Mouse (Mus musculus) CH12.LX (cell line): ENCODE results near the gene Helz. TPM values are rescaled to one million over a fixed set of nuclear protein-coding genes. Genes with fewer than 3 reads are reported as not detected.

ENCODE experiments used
- DNase-seq: peaks from one replicate; pipeline ENCODE4 v3.0.0-alpha.2; 2013; ENCODE audit errors: extremely low read depth
- H3K27ac ChIP-seq: 2 replicates; pipeline ENCODE4 v1.5.1; 2012; ENCODE audit warnings: low read depth, mild to moderate bottlenecking, control low read depth, moderate library complexity; ENCODE audit not compliant: insufficient read depth
- H3K27me3 ChIP-seq: replicated peaks from 2 replicates; pipeline ENCODE3; 2012; ENCODE audit warnings: inconsistent platforms
- H3K36me3 ChIP-seq, 2 experiments: replicated peaks in 1 of 2; 2 replicates each; pipeline versions ENCODE3 to v1.6.1; 2012; ENCODE audit warnings: inconsistent platforms in 1 of 2, low read length in 1 of 2, mild to moderate bottlenecking in 1 of 2, mixed read lengths in 1 of 2, moderate library complexity in 1 of 2; ENCODE audit not compliant: control insufficient read depth in 1 of 2, insufficient read depth in 1 of 2
- H3K4me1 ChIP-seq, 2 experiments: 2 replicates each; pipeline ENCODE4 v1.6.1; 2012; ENCODE audit warnings: inconsistent platforms in 1 of 2, moderate library complexity in 1 of 2; ENCODE audit not compliant: insufficient read depth in 2 of 2, control insufficient read depth in 1 of 2
- H3K4me2 ChIP-seq: 2 replicates; pipeline ENCODE4 v1.6.1; 2012; ENCODE audit warnings: low read depth, mild to moderate bottlenecking, control low read depth; ENCODE audit not compliant: poor library complexity, insufficient read depth, severe bottlenecking
- H3K4me3 ChIP-seq, 3 experiments: fragments of 150-350 bp in 1 of 3; sonication (generic) in 1 of 3; replicated peaks in 1 of 3; 2 replicates each; pipeline versions ENCODE3 to v1.5.1; 2011 to 2012; ENCODE audit warnings: low read depth in 2 of 3, low read length in 2 of 3, mild to moderate bottlenecking in 2 of 3, moderate library complexity in 2 of 3, control low read depth in 1 of 3, improper control_type of control experiment in 1 of 3, inconsistent platforms in 1 of 3, mixed read lengths in 1 of 3; ENCODE audit not compliant: poor library complexity in 1 of 3
- H3K79me2 ChIP-seq: replicated peaks from 2 replicates; pipeline ENCODE4 v1.6.1; 2012; ENCODE audit warnings: mild to moderate bottlenecking, moderate library complexity; ENCODE audit not compliant: control insufficient read depth, poor library complexity, insufficient read depth, severe bottlenecking; ENCODE audit errors: extremely low read depth
- H3K9ac ChIP-seq: 2 replicates; pipeline ENCODE4 v1.6.1; 2012; ENCODE audit warnings: low read depth, mild to moderate bottlenecking, control low read depth, moderate library complexity; ENCODE audit not compliant: insufficient read depth
- H3K9me3 ChIP-seq: replicated peaks from 2 replicates; pipeline ENCODE3; 2012; ENCODE audit warnings: low read length, inconsistent platforms, mixed read lengths
- E2F4 ChIP-seq: IDR thresholded peaks from 2 replicates; pipeline ENCODE4 v1.6.1; 2011; ENCODE audit warnings: low read depth, low read length, improper control_type of control experiment; ENCODE audit not compliant: insufficient replicate concordance
- ELF1 ChIP-seq: IDR thresholded peaks from 2 replicates; pipeline ENCODE4 v1.6.1; 2014; ENCODE audit warnings: low read depth, mild to moderate bottlenecking, inconsistent platforms, low read length, improper control_type of control experiment
- EP300 ChIP-seq: IDR thresholded peaks from 2 replicates; pipeline ENCODE4 v1.6.1; 2011; ENCODE audit warnings: low read length, improper control_type of control experiment
- GABPA ChIP-seq: IDR thresholded peaks from 2 replicates; pipeline ENCODE4 v1.6.1; 2012; ENCODE audit warnings: low read depth, low read length, improper control_type of control experiment, inconsistent platforms; ENCODE audit not compliant: insufficient replicate concordance
- IRF4 ChIP-seq: IDR thresholded peaks from 2 replicates; pipeline ENCODE4 v1.6.1; 2014; ENCODE audit warnings: low read depth, mild to moderate bottlenecking, inconsistent platforms, low read length, improper control_type of control experiment
- JUN ChIP-seq: IDR thresholded peaks from 2 replicates; pipeline ENCODE4 v1.6.1; 2011; ENCODE audit warnings: low read depth, mild to moderate bottlenecking, low read length, improper control_type of control experiment, moderate library complexity; ENCODE audit not compliant: insufficient read depth
- MAFK ChIP-seq: IDR thresholded peaks from 2 replicates; pipeline ENCODE4 v1.6.1; 2011; ENCODE audit warnings: low read length, improper control_type of control experiment; ENCODE audit not compliant: insufficient replicate concordance
- MAZ ChIP-seq: IDR thresholded peaks from 2 replicates; pipeline ENCODE4 v1.6.1; 2012; ENCODE audit warnings: low read depth, mild to moderate bottlenecking, inconsistent platforms, low read length, improper control_type of control experiment, moderate library complexity
- MEF2A ChIP-seq: IDR thresholded peaks from 2 replicates; pipeline ENCODE4 v1.6.1; 2014; ENCODE audit warnings: low read depth, mild to moderate bottlenecking, inconsistent platforms, low read length, improper control_type of control experiment, borderline replicate concordance
- MYC ChIP-seq: IDR thresholded peaks from 2 replicates; pipeline ENCODE4 v1.6.1; 2011; ENCODE audit warnings: low read depth, mild to moderate bottlenecking, improper control_type of control experiment, low read length
- NELFE ChIP-seq: IDR thresholded peaks from 2 replicates; pipeline ENCODE4 v1.6.1; 2011; ENCODE audit warnings: low read depth, low read length, improper control_type of control experiment
- PAX5 ChIP-seq: IDR thresholded peaks from 2 replicates; pipeline ENCODE4 v1.6.1; 2012; ENCODE audit warnings: low read length, inconsistent platforms, mixed read lengths
- POLR2A ChIP-seq: IDR thresholded peaks from 2 replicates; pipeline ENCODE4 v1.6.1; 2011; ENCODE audit warnings: low read depth, mild to moderate bottlenecking, improper control_type of control experiment, low read length
- POLR2AphosphoS2 ChIP-seq: IDR thresholded peaks from 2 replicates; pipeline ENCODE4 v1.6.1; 2011; ENCODE audit warnings: low read depth, low read length, improper control_type of control experiment
- SIN3A ChIP-seq: IDR thresholded peaks from 2 replicates; pipeline ENCODE4 v1.6.1; 2012; ENCODE audit warnings: low read length, improper control_type of control experiment, inconsistent platforms
- SMC3 ChIP-seq: IDR thresholded peaks from 2 replicates; pipeline ENCODE4 v1.6.1; 2011; ENCODE audit warnings: low read depth, low read length, improper control_type of control experiment
- TBP ChIP-seq: conservative IDR thresholded peaks from 2 replicates; pipeline ENCODE4 v1.6.1; 2011; ENCODE audit warnings: low read depth, low read length, improper control_type of control experiment
- TCF12 ChIP-seq: IDR thresholded peaks from 2 replicates; pipeline ENCODE4 v1.6.1; 2014; ENCODE audit warnings: low read depth, mild to moderate bottlenecking, inconsistent platforms, low read length, improper control_type of control experiment
- UBTF ChIP-seq: IDR thresholded peaks from 2 replicates; pipeline ENCODE4 v1.6.1; 2012; ENCODE audit warnings: low read depth, mild to moderate bottlenecking, inconsistent platforms, low read length, improper control_type of control experiment, moderate library complexity
- USF2 ChIP-seq: conservative IDR thresholded peaks from 2 replicates; pipeline ENCODE4 v1.6.1; 2011; ENCODE audit warnings: low read depth, low read length, improper control_type of control experiment
- ZC3H11A ChIP-seq: IDR thresholded peaks from 2 replicates; pipeline ENCODE4 v1.6.1; 2012; ENCODE audit warnings: low read depth, mild to moderate bottlenecking, inconsistent platforms, low read length, improper control_type of control experiment
- ZNF384 ChIP-seq: IDR thresholded peaks from 2 replicates; pipeline ENCODE4 v1.6.1; 2012; ENCODE audit warnings: low read depth, low read length, improper control_type of control experiment, inconsistent platforms
- dilution Hi-C: fragments of 300-500 bp; cut with MboI; formaldehyde crosslinking; loops from 2 replicates; pipeline ENCODE4 v1.14.3; 2020; ENCODE audit warnings: low sequenced_read_pairs; ENCODE audit not compliant: extremely low pct_unique_long_range_greater_than_20kb, extremely low pct_ligation_motif_present
- in situ Hi-C: fragments of 300-500 bp; cut with MboI; formaldehyde crosslinking; loops from 3 replicates; pipeline ENCODE4 v1.14.3; 2019; ENCODE audit warnings: low sequenced_read_pairs, low pct_ligation_motif_present, low pct_unique_long_range_greater_than_20kb, mixed read lengths
- polyA plus RNA-seq: library from polyadenylated mRNA; unstranded; fragments of >175 nt; gene quantifications from 2 replicates; pipeline ENCODE4 v1.2.1, GENCODE M21; 2012; ENCODE audit warnings: low read depth; ENCODE audit not compliant: insufficient read length
- total RNA-seq, 2 experiments: library from RNA; depleted of rRNA; stranded (reverse); fragments of 300-350 nt in 1 of 2; fragments of >200 nt in 1 of 2; gene quantifications; 2 replicates each; pipeline ENCODE4 v1.2.3; 2012 to 2014

Gene Helz
- total and polyA plus RNA-seq, 3 experiments: 11.5 to 44.4 (median 22.2) TPM

DNA sequence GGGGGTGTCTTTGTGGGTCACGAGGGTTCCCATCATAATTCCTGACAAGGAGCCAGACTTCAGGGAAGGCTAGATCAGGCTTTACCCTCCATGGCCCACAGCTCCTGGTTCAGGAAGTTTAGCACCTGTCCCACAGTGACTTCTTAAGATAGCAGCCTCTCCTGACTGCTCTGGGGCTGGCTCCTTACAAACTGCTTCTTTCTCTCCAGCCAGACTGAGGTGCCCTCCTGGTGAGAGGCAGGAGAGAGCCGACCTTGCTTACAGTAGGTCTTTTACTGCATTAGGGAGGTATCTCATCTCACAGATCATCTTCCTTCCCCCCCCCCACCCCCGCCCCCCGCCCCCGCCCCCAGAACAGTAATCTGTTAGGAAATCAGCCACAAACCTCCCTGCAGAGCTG lies 15.5 kb upstream of the Helz start:
- H3K4me3 ChIP-seq: no peak overlapping the region
- H3K4me1 ChIP-seq: peaks cover 0 to 4% of the 10 kb centered on the region in 2 experiments; a peak in 1 of 4 replicates
- DNase-seq: no peak
- H3K36me3 ChIP-seq: no peaks in the 10 kb centered on the region
- H3K4me2 ChIP-seq: no peak overlapping the region
- no peak overlapping the region for H3K9ac ChIP-seq
- TF ChIP-seq TCF12 (no peak), ZC3H11A (no peak), TBP (no peak), MEF2A (no peak), JUN (no peak), MAZ (no peak), SMC3 (no peak), ELF1 (no peak), POLR2A (no peak), MAFK (no peak), EP300 (no peak), PAX5 (no peak)
- no peaks in the 10 kb centered on the region for H3K9me3 ChIP-seq
- no peaks in the 10 kb centered on the region for H3K79me2 ChIP-seq
- in situ Hi-C loops: no loop called here
- H3K27ac ChIP-seq: no peak overlapping the region
- H3K27me3 ChIP-seq: no peaks in the 10 kb centered on the region
- dilution Hi-C loops: no loop called here

DNA sequence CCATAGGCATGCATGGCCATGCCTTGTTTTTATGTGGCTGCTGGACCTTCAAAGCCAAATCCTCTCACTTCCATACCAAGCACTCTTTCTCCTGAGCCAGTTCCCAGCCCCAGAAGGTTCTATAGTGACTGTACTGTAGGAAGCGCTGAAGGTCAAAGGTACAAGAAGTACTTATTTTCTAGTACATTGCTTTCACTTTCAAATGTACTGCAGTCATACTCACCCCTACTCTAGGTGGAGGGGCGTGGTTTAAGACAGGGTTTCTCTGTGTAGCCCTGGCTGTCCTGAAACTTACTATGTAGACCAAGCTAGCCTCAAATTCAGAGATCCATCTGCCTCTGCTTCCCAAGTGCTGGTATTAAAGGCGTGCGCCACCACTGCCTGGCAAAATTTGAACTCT lies 8.7 kb upstream of the Helz start:
- H3K4me3 ChIP-seq: no peak overlapping the region
- H3K4me1 ChIP-seq: peaks cover 0 to 7% of the 10 kb centered on the region in 2 experiments; a peak in 2 of 4 replicates
- no peak overlapping the region for H3K27ac ChIP-seq
- dilution Hi-C loops: no loop called here
- no peaks in the 10 kb centered on the region for H3K36me3 ChIP-seq
- no peak for DNase-seq
- no peak overlapping the region for H3K9ac ChIP-seq
- H3K79me2 ChIP-seq: no peaks in the 10 kb centered on the region
- no peaks in the 10 kb centered on the region for H3K9me3 ChIP-seq
- TF ChIP-seq MEF2A (no peak), IRF4 (0 out of 2 replicates have a peak, but pooled peaks have one; percentile 25)
- TF ChIP-seq, all 38 proteins: peak for 1
- Histone ChIP-seq H3K27me3 (no peaks in the 10 kb centered on the region), H3K4me2 (no peak overlapping the region)
- in situ Hi-C loops: no loop called here

DNA sequence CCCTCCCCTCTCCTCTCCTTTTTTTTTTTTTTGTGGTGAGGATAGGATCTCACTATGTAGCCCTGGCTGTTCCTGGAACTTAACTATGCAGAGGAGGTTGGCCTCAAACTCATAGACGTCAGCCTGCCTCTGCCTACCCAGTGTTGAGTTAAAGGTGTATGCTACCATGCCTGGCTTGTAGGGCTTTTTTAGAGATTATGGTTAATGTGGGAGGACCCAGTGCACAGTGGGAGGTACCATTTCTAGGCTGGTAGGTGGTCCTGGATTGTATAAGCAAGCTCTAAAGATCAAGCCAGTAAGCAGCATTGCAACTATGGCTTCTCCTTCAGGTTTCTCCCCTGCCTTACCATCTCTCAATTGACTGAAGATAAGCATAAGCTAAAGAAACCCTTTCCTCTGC lies 7.4 kb upstream of the Helz start:
- in situ Hi-C loops: no loop called here
- no peaks in the 10 kb centered on the region for H3K27me3 ChIP-seq
- H3K4me1 ChIP-seq: peaks cover 0 to 10% of the 10 kb centered on the region in 2 experiments; a peak in 2 of 4 replicates
- H3K4me3 ChIP-seq: no peak overlapping the region
- no peak overlapping the region for H3K9ac ChIP-seq
- H3K9me3 ChIP-seq: no peaks in the 10 kb centered on the region
- H3K79me2 ChIP-seq: no peaks in the 10 kb centered on the region
- H3K4me2 ChIP-seq: no peak overlapping the region
- DNase-seq: no peak
- TF ChIP-seq MYC (no peak), EP300 (no peak), NELFE (no peak), GABPA (no peak), PAX5 (no peak), ZNF384 (no peak), MAFK (no peak), E2F4 (no peak), SIN3A (no peak), UBTF (no peak), TBP (no peak), USF2 (no peak), POLR2AphosphoS2 (no peak)
- TF ChIP-seq, all 38 proteins: peak for 0
- Histone ChIP-seq H3K27ac (no peak overlapping the region), H3K36me3 (no peaks in the 10 kb centered on the region)
- dilution Hi-C loops: no loop called here
